Mouse (Mus musculus): ENCODE measurements around the gene Trarg1. TPM values are rescaled to one million over a fixed set of nuclear protein-coding genes. Genes with fewer than 3 reads are reported as not detected.

The Trarg1 gene
- not detected for polyA plus RNA-seq (2017; shearing (Covaris generic))

DNA sequence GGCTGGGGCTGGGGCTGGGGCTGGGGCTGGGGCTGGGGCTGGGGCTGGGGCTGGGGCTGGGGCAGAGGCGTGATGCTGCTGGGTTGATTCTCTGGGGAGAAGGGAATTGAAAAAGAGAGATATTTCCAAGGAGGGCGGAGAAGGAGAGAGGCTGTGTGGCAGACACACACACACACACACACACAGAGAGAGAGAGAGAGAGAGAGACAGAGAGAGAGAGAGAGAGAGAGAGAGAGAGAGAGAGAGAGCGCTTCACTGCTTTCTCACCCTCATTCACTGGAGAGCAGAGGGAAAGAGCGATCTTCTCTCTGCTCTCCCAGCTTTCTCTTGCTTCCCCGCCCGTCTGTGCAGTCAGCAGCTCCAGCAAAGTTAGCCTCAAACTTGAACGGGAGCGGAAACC, at the start of gene Trarg1:
Gene Trarg1, plus strand, starts transcription at position 301 of the 400 bp plus-strand sequence.

DNA sequence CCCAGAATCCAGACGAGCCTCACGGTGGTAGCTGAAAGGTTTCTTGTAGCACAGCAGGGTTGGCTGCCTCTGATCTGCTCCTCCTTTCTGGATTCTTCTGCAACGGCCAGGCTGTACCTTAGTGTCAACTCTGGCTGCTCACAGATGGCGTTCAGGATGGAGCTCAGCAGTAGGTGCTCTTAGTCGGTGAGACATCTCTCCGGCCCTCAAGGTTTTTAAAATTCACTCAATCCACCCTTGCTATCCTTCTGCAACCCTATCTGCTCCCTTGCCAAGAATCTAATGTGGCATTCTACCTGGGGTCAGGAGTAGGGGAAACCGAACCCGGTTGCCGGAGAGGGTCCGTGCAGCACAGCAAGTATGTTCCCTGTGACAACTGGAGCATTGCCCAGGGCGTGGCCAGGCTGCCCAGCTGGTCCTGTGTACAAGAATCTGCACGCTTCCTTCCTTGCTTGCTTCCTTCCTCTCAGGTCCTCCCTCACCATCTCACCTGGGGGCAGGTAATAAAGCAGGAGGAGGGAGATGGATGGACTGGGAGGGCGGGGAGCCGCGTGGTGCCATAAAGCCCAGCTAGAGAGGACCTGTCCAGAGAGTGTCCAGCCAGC, 7.6 kb upstream of the Trarg1 start, which contains the start of gene Bhlha9:
Gene Bhlha9, plus strand, starts transcription at position 600 of the 605 bp plus-strand sequence.

Other genes with a start within 250 kb of the Trarg1 start
- gene Abr, start 57.5 kb upstream of the Trarg1 start, polyA plus RNA-seq (2017; shearing (Covaris generic)): 77.9 TPM
- not detected for gene Bhlha9, start 7.3 kb upstream of the Trarg1 start, polyA plus RNA-seq (2017; shearing (Covaris generic))
- 68.4 TPM for gene Gosr1, start 83.8 kb downstream of the Trarg1 start, polyA plus RNA-seq (2017; shearing (Covaris generic))
- gene Cpd, start 167.2 kb downstream of the Trarg1 start, polyA plus RNA-seq (2017; shearing (Covaris generic)): 2.4 TPM
- gene Tmigd1, start 222.4 kb downstream of the Trarg1 start, polyA plus RNA-seq (2017; shearing (Covaris generic)): not detected
- gene Blmh, start 245.0 kb downstream of the Trarg1 start, polyA plus RNA-seq (2017; shearing (Covaris generic)): 41.8 TPM

Data from effector memory CD4-positive, alpha-beta T cell, adult 7 months (primary cell).